Mouse (Mus musculus): ENCODE measurements around the gene Vmn1r86. TPM values are rescaled to one million over a fixed set of nuclear protein-coding genes. Genes with fewer than 3 reads are reported as not detected.
"Not testable (repeated sequence)": the region's sequence is repeated elsewhere in the genome, so short reads cannot be mapped to it uniquely, and the experiment has no call there.

Gene Vmn1r86
- not detected in 2 replicates for polyA plus RNA-seq (2012; rRNA removed)

GRCm38 (mm10) chr7:13119817-13120216, at the start of gene Vmn1r86:
Gene Vmn1r86 (minus strand): TSS chr7:13119917.
- Histone ChIP-seq H3K4me3 (ENCODE audit: low read depth, low read length) (no peak within 1 kb of the TSS), H3K27ac (ENCODE audit: insufficient read depth, low read depth, low read length) (no peak within 1 kb of the TSS), H3K4me1 (ENCODE audit: control insufficient read depth, insufficient read depth, insufficient read length, low read length) (no peaks in the 10 kb centered on the region), H3K36me3 (ENCODE audit: control insufficient read depth, insufficient read depth, low read length) (no peaks in the 10 kb centered on the region), H3K27me3 (ENCODE audit: control insufficient read depth, insufficient read depth, low read length) (no peaks in the 10 kb centered on the region)
- no peak for TF ChIP-seq CTCF (IDR thresholded peaks at IDR 0.05; ENCODE audit: extremely low read depth, insufficient read length, insufficient replicate concordance, low read depth, low read length)
- no peak for TF ChIP-seq POLR2A (IDR thresholded peaks at IDR 0.05; ENCODE audit: low read depth, low read length)

- Histone ChIP-seq H3K4me1 (ENCODE audit: control insufficient read depth, insufficient read depth, insufficient read length, low read length) (no peaks in the 10 kb centered on the region), H3K27me3 (ENCODE audit: control insufficient read depth, insufficient read depth, low read length) (no peaks in the 10 kb centered on the region), H3K27ac (ENCODE audit: insufficient read depth, low read depth, low read length) (no peak within 1 kb of the TSS), H3K36me3 (ENCODE audit: control insufficient read depth, insufficient read depth, low read length) (no peaks in the 10 kb centered on the region), H3K4me3 (ENCODE audit: low read depth, low read length) (no peak within 1 kb of the TSS)
- no peak for TF ChIP-seq CTCF (IDR thresholded peaks at IDR 0.05; ENCODE audit: extremely low read depth, insufficient read length, insufficient replicate concordance, low read depth, low read length)
Measured at GRCm38 (mm10) chr7:13159268-13159667, 39.6 kb upstream of the Vmn1r86 start, which contains the start of gene Vmn1r88. Gene Vmn1r88 (plus strand): TSS chr7:13159568.

GRCm38 (mm10) chr7:13140057-13140456, 20.3 kb upstream of the Vmn1r86 start, which contains the start of gene Vmn1r87:
Gene Vmn1r87 (minus strand): TSS chr7:13140157.
- no peak within 1 kb of the TSS for H3K27ac ChIP-seq (ENCODE audit: insufficient read depth, low read depth, low read length)
- H3K4me1 ChIP-seq (ENCODE audit: control insufficient read depth, insufficient read depth, insufficient read length, low read length): no peaks in the 10 kb centered on the region
- no peaks in the 10 kb centered on the region for H3K36me3 ChIP-seq (ENCODE audit: control insufficient read depth, insufficient read depth, low read length)
- no peaks in the 10 kb centered on the region for H3K27me3 ChIP-seq (ENCODE audit: control insufficient read depth, insufficient read depth, low read length)
- no peak for TF ChIP-seq POLR2A (IDR thresholded peaks at IDR 0.05; ENCODE audit: low read depth, low read length)
- no peak for TF ChIP-seq CTCF (IDR thresholded peaks at IDR 0.05; ENCODE audit: extremely low read depth, insufficient read length, insufficient replicate concordance, low read depth, low read length)
- WGBS: 76% methylated on average over 1 of the region's 1 CpGs
- H3K4me3 ChIP-seq (ENCODE audit: low read depth, low read length): no peak within 1 kb of the TSS

GRCm38 (mm10) chr7:13137340-13137739, 17.6 kb upstream of the Vmn1r86 start:
- no peak for TF ChIP-seq POLR2A (IDR thresholded peaks at IDR 0.05; ENCODE audit: low read depth, low read length)
- TF ChIP-seq CTCF (IDR thresholded peaks at IDR 0.05; ENCODE audit: extremely low read depth, insufficient read length, insufficient replicate concordance, low read depth, low read length): no peak
- Histone ChIP-seq H3K36me3 (ENCODE audit: control insufficient read depth, insufficient read depth, low read length) (no peaks in the 10 kb centered on the region), H3K27ac (ENCODE audit: insufficient read depth, low read depth, low read length) (no peak overlapping the region), H3K4me1 (ENCODE audit: control insufficient read depth, insufficient read depth, insufficient read length, low read length) (no peaks in the 10 kb centered on the region), H3K27me3 (ENCODE audit: control insufficient read depth, insufficient read depth, low read length) (no peaks in the 10 kb centered on the region), H3K4me3 (ENCODE audit: low read depth, low read length) (no peak overlapping the region)

GRCm38 (mm10) chr7:13131856-13132255, 12.1 kb upstream of the Vmn1r86 start:
- H3K4me3 ChIP-seq (ENCODE audit: low read depth, low read length): no peak overlapping the region
- no peaks in the 10 kb centered on the region for H3K4me1 ChIP-seq (ENCODE audit: control insufficient read depth, insufficient read depth, insufficient read length, low read length)
- H3K27me3 ChIP-seq (ENCODE audit: control insufficient read depth, insufficient read depth, low read length): no peaks in the 10 kb centered on the region
- WGBS: 90% methylated on average over 2 of the region's 2 CpGs
- no peak overlapping the region for H3K27ac ChIP-seq (ENCODE audit: insufficient read depth, low read depth, low read length)
- H3K36me3 ChIP-seq (ENCODE audit: control insufficient read depth, insufficient read depth, low read length): no peaks in the 10 kb centered on the region
- TF ChIP-seq CTCF (IDR thresholded peaks at IDR 0.05; ENCODE audit: extremely low read depth, insufficient read length, insufficient replicate concordance, low read depth, low read length): no peak
- TF ChIP-seq POLR2A (IDR thresholded peaks at IDR 0.05; ENCODE audit: low read depth, low read length): no peak

GRCm38 (mm10) chr7:13123554-13124153, 3.9 kb upstream of the Vmn1r86 start:
- not testable (repeated sequence) for H3K27ac ChIP-seq (ENCODE audit: insufficient read depth, low read depth, low read length); H3K4me1 ChIP-seq (ENCODE audit: control insufficient read depth, insufficient read depth, insufficient read length, low read length); H3K4me3 ChIP-seq (ENCODE audit: low read depth, low read length); H3K27me3 ChIP-seq (ENCODE audit: control insufficient read depth, insufficient read depth, low read length); H3K36me3 ChIP-seq (ENCODE audit: control insufficient read depth, insufficient read depth, low read length)
- WGBS: 3% methylated on average over 21 of the region's 34 CpGs

- Histone ChIP-seq H3K4me1 (ENCODE audit: control insufficient read depth, insufficient read depth, insufficient read length, low read length) (no peaks in the 10 kb centered on the region), H3K27ac (ENCODE audit: insufficient read depth, low read depth, low read length) (no peak within 1 kb of the TSS), H3K27me3 (ENCODE audit: control insufficient read depth, insufficient read depth, low read length) (no peaks in the 10 kb centered on the region), H3K4me3 (ENCODE audit: low read depth, low read length) (no peak within 1 kb of the TSS), H3K36me3 (ENCODE audit: control insufficient read depth, insufficient read depth, low read length) (no peaks in the 10 kb centered on the region)
- no peak for TF ChIP-seq CTCF (IDR thresholded peaks at IDR 0.05; ENCODE audit: extremely low read depth, insufficient read length, insufficient replicate concordance, low read depth, low read length)
- no peak for TF ChIP-seq POLR2A (IDR thresholded peaks at IDR 0.05; ENCODE audit: low read depth, low read length)
- WGBS: 57% methylated on average over 3 of the region's 3 CpGs
Measured at GRCm38 (mm10) chr7:13095073-13095472, 24.6 kb downstream of the Vmn1r86 start, which contains the start of gene Vmn1r85. Gene Vmn1r85 (minus strand): TSS chr7:13095173.

GRCm38 (mm10) chr7:13072293-13072692, 47.4 kb downstream of the Vmn1r86 start:
- H3K4me1 ChIP-seq (ENCODE audit: control insufficient read depth, insufficient read depth, insufficient read length, low read length): no peaks in the 10 kb centered on the region
- 54% methylated on average over 5 of the region's 5 CpGs for WGBS
- H3K4me3 ChIP-seq (ENCODE audit: low read depth, low read length): no peak overlapping the region
- H3K27me3 ChIP-seq (ENCODE audit: control insufficient read depth, insufficient read depth, low read length): no peaks in the 10 kb centered on the region
- H3K36me3 ChIP-seq (ENCODE audit: control insufficient read depth, insufficient read depth, low read length): no peaks in the 10 kb centered on the region
- H3K27ac ChIP-seq (ENCODE audit: insufficient read depth, low read depth, low read length): no peak overlapping the region
- TF ChIP-seq CTCF (IDR thresholded peaks at IDR 0.05; ENCODE audit: extremely low read depth, insufficient read length, insufficient replicate concordance, low read depth, low read length) (no peak), POLR2A (IDR thresholded peaks at IDR 0.05; ENCODE audit: low read depth, low read length) (no peak)

GRCm38 (mm10) chr7:13063399-13063798, 56.3 kb downstream of the Vmn1r86 start:
- 44% methylated on average over 2 of the region's 2 CpGs for WGBS
- not testable (repeated sequence) for H3K36me3 ChIP-seq (ENCODE audit: control insufficient read depth, insufficient read depth, low read length); H3K4me1 ChIP-seq (ENCODE audit: control insufficient read depth, insufficient read depth, insufficient read length, low read length); H3K27ac ChIP-seq (ENCODE audit: insufficient read depth, low read depth, low read length); H3K27me3 ChIP-seq (ENCODE audit: control insufficient read depth, insufficient read depth, low read length); H3K4me3 ChIP-seq (ENCODE audit: low read depth, low read length)
